Mouse (Mus musculus) Patski (cell line): Measurements from ENCODE around the gene Gfpt1. TPM values are rescaled to one million over a fixed set of nuclear protein-coding genes. Genes with fewer than 3 reads are reported as not detected.
"Not testable (repeated sequence)": the region's sequence is repeated elsewhere in the genome, so short reads cannot be mapped to it uniquely, and the experiment has no call there.

Experiments used
- ATAC-seq: fragments of 100-300 bp; one replicate; pipeline ENCODE4 v1.8.0; 2021
- CTCF ChIA-PET: fragments of 350-600 bp; sonication (Branson Sonifier 250); formaldehyde crosslinking; loops from one replicate; lab custom pipeline; 2022; ENCODE audit warnings: inconsistent platforms; lab: Charles Lee
- POLR2A ChIA-PET: fragments of 350-600 bp; sonication (Branson Sonifier 250); formaldehyde crosslinking; loops from one replicate; lab custom pipeline; 2022; ENCODE audit warnings: antibody characterized with exemption, inconsistent platforms; lab: Charles Lee
- DNase-seq: peaks from one replicate; pipeline ENCODE4 v3.0.0-alpha.2; 2011; ENCODE audit warnings: low read depth, low spot score
- H3K27me3 ChIP-seq: fragments of 371-371 bp; one replicate; pipeline ENCODE4 v1.5.1; 2021
- CTCF ChIP-seq: fragments of 100-300 bp; IDR thresholded peaks from one replicate; pipeline ENCODE4 v1.5.1; 2021
- in situ Hi-C: fragments of 300-500 bp; cut with MboI; formaldehyde crosslinking; loops from 3 replicates; pipeline ENCODE4 v1.11.1; 2018; ENCODE audit warnings: low pct_unique_long_range_greater_than_20kb, mixed read lengths
- polyA plus RNA-seq: library from polyadenylated mRNA; unstranded; gene quantifications from one replicate; pipeline ENCODE4 v1.2.3, GENCODE M21; 2021

Gene Gfpt1
- polyA plus RNA-seq, 1 experiment from 2014 or later, result 46.1 TPM

DNA sequence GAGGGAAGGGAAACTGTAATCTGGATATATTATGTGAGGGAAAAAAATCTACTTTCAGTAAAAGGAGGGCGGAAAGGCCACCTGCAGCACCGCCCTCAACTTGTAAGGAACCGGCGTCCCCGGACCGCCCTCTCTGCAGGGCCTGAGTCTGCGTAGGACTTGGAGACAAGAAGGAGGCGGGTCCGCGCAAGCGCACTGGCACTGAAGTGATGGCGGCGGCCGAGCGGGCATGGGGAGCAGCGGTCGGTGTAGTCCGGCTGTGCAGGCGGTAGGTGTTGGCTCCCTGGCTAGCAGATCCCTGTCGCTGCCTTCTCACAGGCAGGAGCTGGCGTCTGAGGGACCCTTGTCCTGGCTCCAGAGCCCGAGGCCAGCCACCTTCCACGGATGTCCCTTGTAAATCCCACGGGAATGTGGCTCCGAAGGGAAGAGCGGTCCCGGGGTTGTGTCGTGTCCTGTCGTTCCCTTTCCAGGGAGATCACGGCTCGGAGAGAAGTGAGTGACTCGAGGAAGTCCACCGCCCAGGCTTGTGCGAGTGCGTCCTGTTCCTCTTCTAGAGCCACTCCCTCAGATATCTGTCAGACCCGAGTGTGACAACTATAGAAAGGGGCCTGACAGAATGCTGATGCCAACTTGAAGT lies 32.8 kb upstream of the Gfpt1 start:
- CTCF ChIA-PET, result no interaction called here
- H3K27me3 ChIP-seq, result no peaks in the 10 kb centered on the region
- TF ChIP-seq CTCF, result no peak
- POLR2A ChIA-PET, result no interaction called here
- ATAC-seq (peak; percentile 85), DNase-seq (peak; percentile 37)
- in situ Hi-C loops, result no loop called here

DNA sequence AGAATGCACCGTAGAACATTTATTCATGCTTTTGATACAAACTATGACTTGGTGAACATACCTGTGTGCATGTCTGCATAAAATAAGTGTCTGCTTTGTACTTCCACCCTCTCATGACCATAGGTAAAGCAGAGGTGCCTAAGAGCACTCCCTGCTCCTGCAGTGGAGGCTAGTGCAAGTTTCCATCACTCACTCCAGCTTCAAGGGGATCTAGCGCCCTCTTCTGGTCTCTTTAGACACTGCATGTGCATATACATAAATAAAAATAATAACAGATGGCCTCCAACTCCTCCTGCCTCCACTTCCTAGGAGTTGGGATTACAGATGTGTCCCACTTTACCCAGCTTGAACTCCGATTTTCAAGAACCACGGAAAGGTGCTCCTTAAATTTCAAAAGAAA lies 25.7 kb upstream of the Gfpt1 start:
- H3K27me3 ChIP-seq, result no peaks in the 10 kb centered on the region
- ChIA-PET POLR2A (interaction anchor here (0.9 kb wide), 1 partner anchor 25 kb away, joined by 3 read pairs; the partner anchor contains the start of gene Gfpt1), CTCF (interaction anchor here (0.5 to 1.7 kb wide), 4 partner anchors 9 to 69 kb away, joined by 3 to 6 read pairs (median 3); no protein-coding TSS in a partner anchor)
- in situ Hi-C loops, result no loop called here
- ATAC-seq (no peak), DNase-seq (no peak)
- peak; percentile 82 for TF ChIP-seq CTCF

DNA sequence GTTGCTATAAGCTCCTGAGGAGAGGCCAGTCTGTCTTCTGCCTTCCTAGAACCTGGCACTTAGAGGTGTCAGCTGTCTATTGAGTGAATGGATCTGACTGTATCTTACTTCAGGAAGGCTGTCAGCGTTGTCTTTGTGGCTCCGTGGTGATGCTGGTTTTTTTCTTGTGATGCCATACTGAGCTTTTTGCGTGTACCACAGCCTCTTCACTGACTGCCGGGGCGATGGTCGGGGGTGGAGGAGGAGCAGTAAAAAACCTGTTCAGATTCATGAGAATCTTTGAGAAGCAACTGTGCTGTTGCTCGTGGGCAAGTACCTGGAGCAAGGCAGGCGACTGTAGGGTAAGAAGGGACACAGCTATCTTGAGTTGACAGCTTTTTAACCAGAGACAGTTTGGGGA lies 23.8 kb upstream of the Gfpt1 start:
- no peak for TF ChIP-seq CTCF
- POLR2A ChIA-PET, result no interaction called here
- DNase-seq, result no peak
- no peak for ATAC-seq
- in situ Hi-C loops, result no loop called here
- CTCF ChIA-PET, result no interaction called here
- H3K27me3 ChIP-seq, result no peaks in the 10 kb centered on the region

DNA sequence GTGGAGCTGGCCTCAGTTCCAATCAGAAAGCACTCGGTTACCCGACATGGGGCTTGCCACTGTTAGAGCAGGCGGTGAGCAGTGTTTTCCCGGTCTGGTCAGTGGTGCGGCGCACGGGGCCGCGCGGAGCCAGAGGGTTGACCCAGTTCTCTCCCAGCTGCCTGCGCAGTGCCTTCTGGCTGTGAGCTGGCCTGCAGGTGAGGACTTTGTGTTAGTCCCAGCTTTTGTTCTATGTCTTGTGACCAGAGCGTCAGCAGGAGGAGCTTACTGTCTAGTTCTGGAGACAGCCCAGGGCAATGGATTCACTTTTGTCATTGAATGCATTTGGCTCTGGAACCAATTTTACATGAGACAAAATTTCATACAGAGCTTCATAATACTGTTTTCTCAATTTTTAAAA lies 20.9 kb upstream of the Gfpt1 start:
- ChIA-PET POLR2A (no interaction called here), CTCF (interaction anchor here (1.0 to 1.4 kb wide), 2 partner anchors 10 to 49 kb away, joined by 3 read pairs; no protein-coding TSS in a partner anchor)
- in situ Hi-C loops, result loop anchor here (5.0 to 10.0 kb wide), 2 partner anchors 209 to 277 kb away; no protein-coding TSS in a partner anchor
- TF ChIP-seq CTCF, result no peak
- no peak for DNase-seq
- ATAC-seq, result no peak
- H3K27me3 ChIP-seq, result no peaks in the 10 kb centered on the region

DNA sequence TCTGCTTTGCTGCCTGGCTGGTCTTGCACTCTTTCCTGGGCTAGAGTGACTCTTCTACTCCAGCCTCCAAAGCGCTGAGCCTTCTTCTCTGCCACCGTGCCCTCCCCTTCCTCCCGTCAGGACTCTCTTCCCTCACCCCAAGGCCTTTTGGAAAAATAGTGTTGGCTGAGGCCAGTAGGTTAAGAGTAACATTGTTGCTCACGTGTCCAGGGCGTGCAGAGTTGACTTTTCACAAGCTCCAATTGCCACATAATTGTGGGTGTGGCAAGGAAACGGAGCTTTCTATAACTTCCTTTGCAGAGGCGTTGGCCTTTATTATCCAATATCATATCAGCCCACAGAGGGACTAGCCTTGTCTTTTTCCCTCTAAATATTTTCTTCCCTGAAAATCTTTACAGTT lies 15.7 kb upstream of the Gfpt1 start:
- no peak for DNase-seq
- POLR2A ChIA-PET, result no interaction called here
- no peak for TF ChIP-seq CTCF

DNA sequence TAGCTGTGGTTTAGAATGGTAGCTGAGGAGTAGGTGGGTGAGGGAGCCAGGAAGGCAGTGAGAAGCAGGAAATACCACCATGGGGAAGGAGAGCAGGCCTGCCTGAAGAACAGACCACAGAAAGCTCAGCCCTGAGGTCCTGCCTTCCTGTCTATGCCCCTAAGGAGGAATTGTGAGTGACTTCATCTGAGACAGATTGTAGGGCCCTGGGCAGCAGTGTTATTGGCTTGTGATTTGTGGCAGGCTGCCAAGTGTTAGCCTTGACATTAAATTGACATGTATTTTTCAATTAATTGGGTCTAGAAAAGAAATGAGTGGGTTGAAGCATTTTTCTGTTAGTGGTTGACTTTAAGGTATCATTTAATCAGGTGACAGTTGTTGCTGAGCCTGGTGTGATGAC lies 13.8 kb upstream of the Gfpt1 start:
- no peaks in the 10 kb centered on the region for H3K27me3 ChIP-seq
- POLR2A ChIA-PET, result interaction anchor here (0.6 to 1.7 kb wide), 2 partner anchors 13 to 176 kb away, joined by 3 to 4 read pairs; partner anchors contain the start of gene Gfpt1
- peak; percentile 21 for ATAC-seq
- CTCF ChIA-PET, result interaction anchor here (1.2 kb wide), 2 partner anchors 12 to 23 kb away, joined by 4 read pairs; no protein-coding TSS in a partner anchor
- DNase-seq, result no peak
- in situ Hi-C loops, result loop anchor here (10.0 kb wide), 1 partner anchor 284 kb away; no protein-coding TSS in a partner anchor
- no peak for TF ChIP-seq CTCF

More for the DNA sequence above, 15.7 kb upstream of the Gfpt1 start:
- CTCF ChIA-PET, result interaction anchor here (1.7 kb wide), 1 partner anchor 10 kb away, joined by 6 read pairs; no protein-coding TSS in a partner anchor
- in situ Hi-C loops, result loop anchor here (10.0 kb wide), 1 partner anchor 282 kb away; no protein-coding TSS in a partner anchor
- no peak for ATAC-seq
- H3K27me3 ChIP-seq, result no peaks in the 10 kb centered on the region

DNA sequence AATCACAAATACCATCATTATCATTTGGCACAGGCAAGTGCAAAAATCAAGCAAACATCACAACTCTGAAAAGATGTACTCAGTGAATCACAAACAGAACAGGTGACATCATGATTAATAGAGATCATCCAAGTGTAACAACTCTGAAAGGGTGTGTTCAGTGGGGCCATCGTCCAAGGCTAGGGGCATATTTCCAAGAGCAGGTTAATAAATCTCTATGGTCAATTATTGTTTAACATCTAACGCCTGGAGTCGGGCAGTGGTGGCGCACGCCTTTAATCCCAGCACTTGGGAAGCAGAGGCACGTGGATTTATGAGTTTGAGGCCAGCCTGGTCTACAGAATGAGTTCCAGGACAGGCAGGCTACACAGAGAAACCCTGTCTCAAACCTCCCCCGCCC lies 11.3 kb upstream of the Gfpt1 start:
- POLR2A ChIA-PET, H3K27me3 ChIP-seq, ATAC-seq, CTCF ChIA-PET, DNase-seq, in situ Hi-C loops: not testable (repeated sequence)
- peak; percentile 6 for TF ChIP-seq CTCF

DNA sequence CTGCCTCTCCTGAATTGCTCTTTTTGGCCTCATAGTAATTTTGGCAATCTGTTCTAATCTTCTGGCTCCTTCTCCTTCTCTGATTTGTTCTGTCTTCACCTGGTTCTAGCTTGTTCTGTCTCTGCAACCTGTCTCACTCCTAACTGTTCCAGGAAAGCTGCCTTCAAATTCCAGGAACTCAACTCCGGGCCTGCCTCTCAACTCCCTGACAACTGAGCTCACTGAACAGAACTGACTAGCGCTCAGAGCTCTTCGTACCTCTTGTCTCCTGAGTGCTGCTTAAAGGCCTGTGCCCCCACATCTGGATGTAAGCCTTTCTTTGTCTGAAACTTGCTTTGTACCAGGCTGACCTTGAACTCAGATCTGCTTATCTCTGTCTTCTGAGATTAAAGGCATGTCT lies 10.2 kb upstream of the Gfpt1 start:
- ATAC-seq (no peak), DNase-seq (no peak)
- CTCF ChIA-PET, result no interaction called here
- POLR2A ChIA-PET, result interaction anchor here (1.1 kb wide), 1 partner anchor 10 kb away, joined by 5 read pairs; the partner anchor contains the start of gene Gfpt1
- TF ChIP-seq CTCF, result no peak
- in situ Hi-C loops, result no loop called here
- no peaks in the 10 kb centered on the region for H3K27me3 ChIP-seq

DNA sequence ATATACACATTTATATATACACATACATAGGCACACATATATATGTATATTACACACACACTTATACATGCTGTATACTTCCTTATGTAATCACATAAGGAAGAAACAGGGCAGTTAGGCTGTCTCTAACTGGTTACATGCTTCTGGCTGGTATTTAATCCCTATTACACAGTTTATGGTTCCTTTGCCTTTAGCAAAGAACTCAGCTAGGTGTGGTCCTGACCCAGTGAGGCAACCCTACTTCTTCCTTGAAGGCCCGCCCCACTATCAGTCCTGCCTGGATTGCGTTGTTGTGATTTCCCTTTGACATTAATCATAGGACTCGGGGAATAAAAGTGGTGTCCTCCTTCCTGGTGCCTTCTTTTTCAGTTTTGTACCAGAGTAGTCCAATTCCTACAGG lies 8.3 kb upstream of the Gfpt1 start:
- CTCF ChIA-PET, result no interaction called here
- DNase-seq (no peak), ATAC-seq (no peak)
- in situ Hi-C loops, result no loop called here
- TF ChIP-seq CTCF, result no peak
- POLR2A ChIA-PET, result no interaction called here
- H3K27me3 ChIP-seq, result no peaks in the 10 kb centered on the region

DNA sequence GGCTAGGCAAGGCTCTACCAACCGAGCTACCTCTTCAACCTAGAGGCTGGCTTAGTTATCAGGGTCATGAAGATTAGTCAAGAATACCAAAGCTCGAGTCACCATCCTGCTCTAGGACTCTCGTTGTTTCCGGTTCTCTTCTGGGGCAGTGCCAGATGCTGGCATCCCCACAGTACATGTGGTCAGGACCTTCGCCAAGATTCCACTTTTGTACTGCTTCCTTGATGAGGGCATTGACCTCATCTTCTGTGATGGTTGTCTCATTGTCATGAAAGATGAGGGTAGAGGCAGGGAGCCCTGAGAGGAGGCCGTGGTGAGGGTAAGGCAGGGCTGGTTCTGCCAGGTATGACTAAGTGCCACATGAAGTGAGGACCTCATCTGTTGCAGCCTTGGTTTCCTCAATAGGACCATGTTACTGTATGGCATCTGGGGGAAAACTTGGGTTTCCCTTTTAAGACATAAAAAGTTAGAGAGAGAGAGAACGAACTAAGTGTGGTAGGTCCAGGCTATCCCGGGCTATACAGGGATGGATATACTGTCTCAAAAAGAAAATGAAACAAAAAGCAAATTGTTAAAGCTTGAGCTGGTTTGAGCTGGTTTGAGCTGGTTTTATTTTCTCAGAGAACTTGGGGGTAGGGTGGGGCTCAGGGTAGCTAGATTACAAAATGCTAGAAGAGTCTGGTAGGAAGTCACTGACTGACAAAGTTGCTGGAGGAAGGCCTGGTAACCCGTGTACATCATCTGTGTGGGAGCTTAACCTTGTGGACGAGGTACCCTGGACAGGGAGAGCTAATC lies 4.6 kb upstream of the Gfpt1 start:
- CTCF ChIA-PET, result no interaction called here
- no peak for TF ChIP-seq CTCF
- in situ Hi-C loops, result no loop called here
- H3K27me3 ChIP-seq, result no peaks in the 10 kb centered on the region
- POLR2A ChIA-PET, result no interaction called here
- DNase-seq, result no peak
- peak; percentile 5 for ATAC-seq
